Mouse (Mus musculus): ENCODE results near the gene Zdhhc22. TPM values are rescaled to one million over a fixed set of nuclear protein-coding genes. Genes with fewer than 3 reads are reported as not detected.

The Zdhhc22 gene
- total and polyA plus RNA-seq, 2 experiments from 2014 or later: not detected

GRCm38 (mm10) chr12:87021040-87021439, 30.8 kb upstream of the Zdhhc22 start, which contains the start of gene Tmem63c:
Gene Tmem63c (plus strand): TSS chr12:87021340.
- TF ChIP-seq EP300 (IDR thresholded peaks at IDR 0.05; ENCODE audit: low read depth) (no peak), CTCF (IDR thresholded peaks at IDR 0.05; ENCODE audit: low read depth) (no peak)
- Histone ChIP-seq H3K4me2 (ENCODE audit: low read depth, low read length) (no peak within 1 kb of the TSS), H3K4me3 (ENCODE audit: low read depth, low read length) (no peak within 1 kb of the TSS), H3K27me3 (ENCODE audit: control insufficient read depth, insufficient read depth, low read length) (peaks cover 9% of the 10 kb centered on the region; the same call in 1 of the 2 replicates), H3K27ac (ENCODE audit: low read depth) (no peak within 1 kb of the TSS), H3K4me1 (ENCODE audit: control insufficient read depth, insufficient read depth) (no peaks in the 10 kb centered on the region), H3K36me3 (replicated peaks; ENCODE audit: control insufficient read depth, insufficient read depth, low read length) (no peaks in the 10 kb centered on the region), H3K9me3 (replicated peaks; ENCODE audit: control insufficient read depth, low read length) (no peaks in the 10 kb centered on the region), H3K9ac (replicated peaks; ENCODE audit: low read depth, low read length) (no peak within 1 kb of the TSS)
- 72% methylated on average over 6 of the region's 6 CpGs for WGBS
- ATAC-seq (ENCODE audit: insufficient read depth, low read depth) (no peak), DNase-seq (ENCODE audit: low spot score) (no peak)

- Histone ChIP-seq H3K27me3 (ENCODE audit: control insufficient read depth, insufficient read depth, low read length) (no peaks in the 10 kb centered on the region), H3K4me1 (ENCODE audit: control insufficient read depth, insufficient read depth) (no peaks in the 10 kb centered on the region), H3K9me3 (replicated peaks; ENCODE audit: control insufficient read depth, low read length) (no peaks in the 10 kb centered on the region), H3K9ac (replicated peaks; ENCODE audit: low read depth, low read length) (no peak overlapping the region), H3K36me3 (replicated peaks; ENCODE audit: control insufficient read depth, insufficient read depth, low read length) (no peaks in the 10 kb centered on the region), H3K27ac (ENCODE audit: low read depth) (no peak overlapping the region), H3K4me2 (ENCODE audit: low read depth, low read length) (no peak overlapping the region), H3K4me3 (ENCODE audit: low read depth, low read length) (no peak overlapping the region)
- ATAC-seq (ENCODE audit: insufficient read depth, low read depth): no peak
- TF ChIP-seq EP300 (IDR thresholded peaks at IDR 0.05; ENCODE audit: low read depth): no peak
- TF ChIP-seq CTCF (IDR thresholded peaks at IDR 0.05; ENCODE audit: low read depth): no peak
- 67% methylated on average over 2 of the region's 2 CpGs for WGBS
- DNase-seq (ENCODE audit: low spot score): no peak
Measured at GRCm38 (mm10) chr12:87018756-87019155, 28.5 kb upstream of the Zdhhc22 start.

- no peak overlapping the region for H3K4me2 ChIP-seq (ENCODE audit: low read depth, low read length)
- DNase-seq (ENCODE audit: low spot score): no peak
- no peak overlapping the region for H3K9ac ChIP-seq (replicated peaks; ENCODE audit: low read depth, low read length)
- H3K4me3 ChIP-seq (ENCODE audit: low read depth, low read length): no peak overlapping the region
- H3K36me3 ChIP-seq (replicated peaks; ENCODE audit: control insufficient read depth, insufficient read depth, low read length): no peaks in the 10 kb centered on the region
- 37% methylated on average over 3 of the region's 3 CpGs for WGBS
- H3K4me1 ChIP-seq (ENCODE audit: control insufficient read depth, insufficient read depth): no peaks in the 10 kb centered on the region
- H3K27ac ChIP-seq (ENCODE audit: low read depth): no peak overlapping the region
- TF ChIP-seq CTCF (IDR thresholded peaks at IDR 0.05; ENCODE audit: low read depth): peak; percentile 40
- TF ChIP-seq EP300 (IDR thresholded peaks at IDR 0.05; ENCODE audit: low read depth): no peak
- no peaks in the 10 kb centered on the region for H3K9me3 ChIP-seq (replicated peaks; ENCODE audit: control insufficient read depth, low read length)
- no peaks in the 10 kb centered on the region for H3K27me3 ChIP-seq (ENCODE audit: control insufficient read depth, insufficient read depth, low read length)
- ATAC-seq (ENCODE audit: insufficient read depth, low read depth): no peak
Measured at GRCm38 (mm10) chr12:87017041-87017440, 26.8 kb upstream of the Zdhhc22 start.

DNA sequence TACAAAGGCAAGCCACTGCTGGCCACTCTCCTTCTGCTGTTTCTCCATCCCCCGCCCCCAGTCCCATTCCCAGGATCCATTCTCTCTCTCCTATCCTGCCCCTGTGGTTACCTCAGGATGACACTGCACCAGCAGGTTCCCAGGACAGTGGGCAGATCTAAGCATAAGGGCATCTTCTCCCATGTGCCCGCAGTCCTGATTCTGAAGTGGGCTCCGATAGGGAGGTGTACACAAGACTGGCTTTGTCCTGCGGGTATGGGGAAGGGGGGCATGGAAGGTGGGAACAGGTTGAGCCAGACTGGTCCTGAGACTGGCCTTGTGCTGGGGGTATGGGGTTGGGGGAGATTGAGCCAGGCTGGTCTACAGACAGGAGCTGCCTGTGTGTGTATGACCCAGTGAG, 14.4 kb upstream of the Zdhhc22 start:
- H3K9ac ChIP-seq (replicated peaks; ENCODE audit: low read depth, low read length): no peak overlapping the region
- ATAC-seq (ENCODE audit: insufficient read depth, low read depth): no peak
- TF ChIP-seq EP300 (IDR thresholded peaks at IDR 0.05; ENCODE audit: low read depth) (no peak), CTCF (IDR thresholded peaks at IDR 0.05; ENCODE audit: low read depth) (no peak)

DNA sequence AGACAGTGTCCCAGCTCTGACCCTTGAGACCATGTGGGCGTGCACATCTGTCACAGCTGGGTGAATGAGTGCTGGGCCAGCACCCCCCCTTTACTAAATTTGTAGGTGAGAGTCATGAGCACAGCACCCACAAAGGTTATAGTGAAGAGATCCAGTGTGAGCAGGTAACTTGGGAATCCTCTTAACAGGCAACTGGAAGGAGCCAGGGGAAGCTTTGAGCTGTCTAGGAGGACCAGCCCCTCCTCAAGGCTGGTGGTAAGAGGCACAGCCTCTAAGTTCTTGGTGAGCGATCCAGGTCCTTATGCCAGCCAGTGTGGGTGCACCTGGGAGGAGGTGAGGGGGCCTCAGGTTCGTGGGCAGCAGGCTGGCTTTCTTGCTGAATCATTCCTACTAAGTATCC, 13.4 kb upstream of the Zdhhc22 start:
- DNase-seq (ENCODE audit: low spot score): no peak
- WGBS: 46% methylated on average over 3 of the region's 3 CpGs
- H3K4me1 ChIP-seq (ENCODE audit: control insufficient read depth, insufficient read depth): peaks cover 9% of the 10 kb centered on the region

More for the DNA sequence above, 14.4 kb upstream of the Zdhhc22 start:
- no peaks in the 10 kb centered on the region for H3K36me3 ChIP-seq (replicated peaks; ENCODE audit: control insufficient read depth, insufficient read depth, low read length)
- no peak overlapping the region for H3K4me3 ChIP-seq (ENCODE audit: low read depth, low read length)
- H3K4me1 ChIP-seq (ENCODE audit: control insufficient read depth, insufficient read depth): peaks cover 9% of the 10 kb centered on the region
- 0 out of 2 replicates have a peak, but pooled peaks cover 11% of the 10 kb centered on the region for H3K27me3 ChIP-seq (ENCODE audit: control insufficient read depth, insufficient read depth, low read length)
- WGBS: 69% methylated on average over 4 of the region's 4 CpGs
- H3K27ac ChIP-seq (ENCODE audit: low read depth): no peak overlapping the region
- H3K9me3 ChIP-seq (replicated peaks; ENCODE audit: control insufficient read depth, low read length): no peaks in the 10 kb centered on the region
- DNase-seq (ENCODE audit: low spot score): no peak
- no peak overlapping the region for H3K4me2 ChIP-seq (ENCODE audit: low read depth, low read length)

DNA sequence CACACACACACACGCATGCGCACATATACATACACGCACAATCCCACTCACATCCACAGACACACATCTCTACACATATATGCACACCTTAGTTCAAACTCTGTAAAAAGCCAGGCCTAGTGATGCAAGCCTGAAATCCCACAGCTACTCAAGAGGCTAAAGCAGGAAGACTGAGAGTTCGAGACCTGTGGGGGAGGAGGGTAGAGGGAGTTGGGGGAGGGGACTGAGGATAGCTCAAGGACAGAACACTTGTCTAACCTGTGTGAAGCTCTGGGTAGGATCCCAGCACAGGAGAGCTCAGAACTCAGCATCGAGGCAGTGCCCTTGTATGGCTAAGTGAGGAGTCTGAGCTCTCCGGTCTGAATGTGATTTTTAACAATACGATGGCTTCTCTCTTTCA, 12.6 kb upstream of the Zdhhc22 start:
- DNase-seq (ENCODE audit: low spot score): no peak
- 69% methylated on average over 7 of the region's 7 CpGs for WGBS
- H3K9me3 ChIP-seq (replicated peaks; ENCODE audit: control insufficient read depth, low read length): no peaks in the 10 kb centered on the region
- TF ChIP-seq CTCF (IDR thresholded peaks at IDR 0.05; ENCODE audit: low read depth) (no peak), EP300 (IDR thresholded peaks at IDR 0.05; ENCODE audit: low read depth) (no peak)
- no peak overlapping the region for H3K4me3 ChIP-seq (ENCODE audit: low read depth, low read length)
- H3K36me3 ChIP-seq (replicated peaks; ENCODE audit: control insufficient read depth, insufficient read depth, low read length): no peaks in the 10 kb centered on the region
- peaks cover 9% of the 10 kb centered on the region for H3K4me1 ChIP-seq (ENCODE audit: control insufficient read depth, insufficient read depth)
- H3K9ac ChIP-seq (replicated peaks; ENCODE audit: low read depth, low read length): no peak overlapping the region
- ATAC-seq (ENCODE audit: insufficient read depth, low read depth): no peak
- no peak overlapping the region for H3K4me2 ChIP-seq (ENCODE audit: low read depth, low read length)
- no peak overlapping the region for H3K27ac ChIP-seq (ENCODE audit: low read depth)
- 0 out of 2 replicates have a peak, but pooled peaks cover 7% of the 10 kb centered on the region for H3K27me3 ChIP-seq (ENCODE audit: control insufficient read depth, insufficient read depth, low read length)

More for the DNA sequence above, 13.4 kb upstream of the Zdhhc22 start:
- H3K4me3 ChIP-seq (ENCODE audit: low read depth, low read length): no peak overlapping the region
- no peak overlapping the region for H3K4me2 ChIP-seq (ENCODE audit: low read depth, low read length)
- H3K27me3 ChIP-seq (ENCODE audit: control insufficient read depth, insufficient read depth, low read length): 0 out of 2 replicates have a peak, but pooled peaks cover 7% of the 10 kb centered on the region
- TF ChIP-seq EP300 (IDR thresholded peaks at IDR 0.05; ENCODE audit: low read depth): no peak
- no peak for TF ChIP-seq CTCF (IDR thresholded peaks at IDR 0.05; ENCODE audit: low read depth)
- ATAC-seq (ENCODE audit: insufficient read depth, low read depth): no peak
- no peaks in the 10 kb centered on the region for H3K9me3 ChIP-seq (replicated peaks; ENCODE audit: control insufficient read depth, low read length)
- no peaks in the 10 kb centered on the region for H3K36me3 ChIP-seq (replicated peaks; ENCODE audit: control insufficient read depth, insufficient read depth, low read length)
- H3K9ac ChIP-seq (replicated peaks; ENCODE audit: low read depth, low read length): no peak overlapping the region
- no peak overlapping the region for H3K27ac ChIP-seq (ENCODE audit: low read depth)

Measured in heart, postnatal 0 days (tissue).